Mouse (Mus musculus) hematopoietic stem cell, adult 5-6 weeks (primary cell): Measurements from ENCODE around the gene Higd1c. TPM values are rescaled to one million over a fixed set of nuclear protein-coding genes. Genes with fewer than 3 reads are reported as not detected.
"Not testable (repeated sequence)": the region's sequence is repeated elsewhere in the genome, so short reads cannot be mapped to it uniquely, and the experiment has no call there.

Experiments used
- ATAC-seq, 2 experiments: fragments of 125-278 bp in 1 of 2; replicated peaks in 1 of 2; 2 replicates each; pipeline ENCODE4 v1.8.0; 2016 to 2017; ENCODE audit warnings: inconsistent platforms in 2 of 2, mild to moderate bottlenecking in 2 of 2, moderate number of reproducible peaks in 2 of 2, low read depth in 1 of 2, moderate TSS enrichment in 1 of 2; ENCODE audit not compliant: low FRiP score in 2 of 2, poor library complexity in 2 of 2, severe bottlenecking in 2 of 2, insufficient read depth in 1 of 2, low TSS enrichment in 1 of 2
- total RNA-seq: library from RNA; stranded (forward); fragments of 172-1452, 232-1000 nt; gene quantifications from 2 replicates; pipeline ENCODE4 v1.2.3, GENCODE M21; 2017

Gene Higd1c
- not detected in 2 replicates for total RNA-seq

DNA sequence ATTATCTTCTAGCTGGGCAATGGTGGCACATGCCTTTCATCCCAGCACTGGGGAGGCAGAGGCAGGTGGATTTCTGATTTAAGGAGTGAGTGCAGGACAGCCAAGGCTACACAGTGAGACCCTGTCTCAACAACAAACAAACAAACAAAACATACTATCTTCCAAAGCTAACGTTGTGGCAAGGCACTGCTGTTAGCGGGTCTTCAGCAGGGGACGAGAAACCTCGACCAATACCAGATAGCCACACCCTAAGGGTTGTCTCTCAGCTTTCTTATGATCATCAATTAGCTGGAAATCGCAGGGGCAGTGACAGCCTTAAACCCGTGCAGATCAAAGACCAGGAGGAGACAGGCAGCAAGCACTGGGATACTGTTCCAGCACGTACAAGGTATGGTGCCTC is at the start of gene Higd1c:
Gene Higd1c, plus strand, starts transcription at position 301 of the 400 bp plus-strand sequence.
- ATAC-seq = no peak

DNA sequence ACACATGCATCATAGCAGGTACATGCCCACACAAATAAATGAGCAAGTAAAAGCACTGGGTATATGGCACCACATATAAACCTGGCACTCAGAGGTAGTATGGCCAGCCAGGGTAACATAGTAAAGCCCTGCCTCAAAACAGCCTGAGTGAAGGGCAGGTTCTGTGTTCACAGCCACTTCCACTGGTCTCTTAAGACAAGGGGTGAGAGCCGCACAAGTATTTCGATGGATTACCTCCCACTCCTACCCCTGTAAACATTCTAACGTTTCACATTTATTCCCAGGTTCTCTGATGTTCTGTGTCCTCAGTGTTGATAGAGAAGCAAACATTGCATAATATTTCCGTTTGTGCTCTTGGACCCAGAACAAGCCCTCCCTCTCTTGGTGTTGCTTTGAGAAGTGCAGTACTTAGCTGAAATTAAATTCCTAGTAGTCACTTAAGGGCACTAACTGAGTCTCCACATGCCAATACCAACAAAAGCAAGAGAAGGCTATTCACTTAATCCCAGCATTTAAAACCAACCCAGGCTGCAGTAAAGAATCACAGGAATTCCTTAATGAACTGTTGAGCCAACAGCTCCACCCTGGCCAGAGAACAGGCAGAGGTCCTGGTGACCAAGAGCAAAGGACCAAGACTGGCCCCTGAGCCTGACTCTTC is 46.2 kb upstream of the Higd1c start:
- ATAC-seq = peak in 1 of 2 experiments; percentile 52; a peak in 2 of 4 replicates

DNA sequence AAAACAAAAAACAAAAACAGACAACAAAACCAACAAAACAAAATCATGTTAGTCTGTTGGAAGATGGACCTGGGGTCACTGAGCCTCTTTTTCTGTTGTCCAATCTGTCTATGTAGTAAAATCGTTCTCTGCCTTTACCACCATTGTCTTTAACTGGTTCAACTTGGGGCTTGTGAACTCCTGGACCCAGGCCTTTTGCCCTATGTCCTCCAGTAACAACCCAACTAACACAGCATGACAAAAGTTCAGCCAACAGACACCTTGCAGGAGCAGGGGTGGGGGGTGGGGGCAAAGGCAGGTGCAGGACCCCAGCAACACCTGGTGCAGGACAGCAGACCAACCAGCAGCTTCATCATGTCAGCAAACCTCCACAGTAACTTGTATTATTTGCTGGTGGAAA is 44.5 kb upstream of the Higd1c start:
- no peak for ATAC-seq

DNA sequence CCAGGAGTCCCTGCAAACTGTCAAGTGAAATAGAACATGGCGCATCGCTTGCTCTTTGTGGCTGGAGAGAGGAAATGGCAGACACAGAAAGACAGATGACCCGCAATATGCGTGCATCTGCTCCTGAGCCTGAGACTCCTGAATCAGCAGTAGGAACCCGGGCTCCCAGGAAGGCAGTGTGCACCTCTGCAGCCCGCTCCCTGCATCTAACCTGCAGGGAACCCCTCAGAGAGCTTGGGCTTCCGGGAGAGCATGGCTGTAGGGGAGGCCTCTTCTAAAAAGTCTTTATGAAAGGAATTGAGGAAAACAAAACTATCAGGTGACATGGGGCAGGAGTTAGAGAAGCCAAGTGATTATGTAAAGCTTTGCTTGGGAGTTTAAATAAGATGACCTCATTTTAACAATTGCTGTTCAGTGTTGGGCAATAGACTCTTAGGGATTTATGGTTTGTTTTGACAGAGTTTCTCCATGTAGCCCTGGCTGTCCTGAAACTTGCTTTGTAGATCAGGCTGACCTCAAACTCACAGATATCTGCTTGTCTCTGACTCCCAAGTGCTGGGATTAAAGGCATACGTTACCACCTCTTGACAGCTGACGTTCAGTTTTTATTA is 43.9 kb upstream of the Higd1c start:
- no peak for ATAC-seq

DNA sequence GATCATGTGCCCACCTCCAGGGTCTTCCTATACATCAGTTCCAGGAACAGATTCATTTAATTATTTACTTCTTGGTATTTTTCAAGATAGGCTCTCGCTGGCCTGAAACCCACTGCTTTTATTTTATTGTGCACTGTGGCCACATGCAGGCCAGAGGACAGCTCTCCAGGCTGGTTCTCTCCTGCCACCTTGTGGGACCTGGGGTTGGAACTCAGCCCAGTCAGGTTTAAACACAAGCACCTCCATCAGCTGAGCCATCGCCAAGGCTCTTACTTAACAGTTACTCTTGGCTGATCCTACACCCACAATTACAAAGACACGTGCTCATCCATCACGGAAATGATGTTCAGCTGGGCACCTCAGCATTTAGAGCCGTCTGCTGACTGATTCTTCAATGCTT is 43.2 kb upstream of the Higd1c start:
- peak; percentile 52 to 75; a peak in 1 of 4 replicates for ATAC-seq

DNA sequence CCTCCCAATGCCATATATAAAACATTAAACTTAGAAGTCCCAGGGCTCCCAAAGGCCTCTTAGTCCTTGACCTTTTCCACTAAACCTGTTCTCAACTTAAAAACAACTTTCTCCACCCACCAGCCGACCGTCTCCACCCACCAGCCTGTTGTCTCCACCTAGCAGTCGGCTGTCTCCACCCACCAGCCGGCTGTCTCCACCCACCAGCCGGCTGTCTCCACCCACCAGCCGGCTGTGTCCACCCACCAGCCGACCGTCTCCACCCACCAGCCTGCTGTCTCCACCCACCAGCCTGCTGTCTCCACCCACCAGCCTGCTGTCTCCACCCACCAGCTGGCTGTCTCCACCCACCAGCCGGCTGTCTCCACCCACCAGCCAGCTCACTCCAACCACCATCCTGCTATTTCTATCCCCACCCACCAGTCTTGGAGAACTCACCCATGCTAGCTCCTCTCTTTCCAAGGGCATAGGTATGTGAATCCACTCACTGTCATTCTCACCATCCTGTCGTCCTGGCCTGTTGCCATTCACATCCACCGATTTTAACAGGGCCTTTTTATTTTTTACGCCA is 40.2 kb upstream of the Higd1c start:
- peak in 1 of 2 experiments; percentile 58; a peak in 2 of 4 replicates for ATAC-seq

DNA sequence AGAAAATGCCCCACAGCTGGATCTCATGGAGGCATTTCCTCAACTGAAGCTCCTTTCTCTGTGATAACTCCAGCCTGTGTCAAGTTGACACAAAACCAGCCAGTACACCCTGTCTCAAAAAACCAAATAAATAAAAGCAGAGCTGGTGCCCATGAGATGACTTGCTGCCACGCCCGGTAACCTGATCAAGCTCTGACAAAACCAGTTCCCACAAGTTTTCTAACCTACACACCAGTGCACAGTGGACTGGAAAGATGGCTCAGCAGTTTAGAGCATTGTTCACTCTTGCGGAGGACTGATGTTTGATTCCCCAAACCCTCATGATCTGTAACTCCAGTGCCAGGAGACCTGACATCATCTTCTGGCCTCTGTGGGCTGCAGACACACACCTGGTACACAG is 39.1 kb upstream of the Higd1c start:
- no peak for ATAC-seq

DNA sequence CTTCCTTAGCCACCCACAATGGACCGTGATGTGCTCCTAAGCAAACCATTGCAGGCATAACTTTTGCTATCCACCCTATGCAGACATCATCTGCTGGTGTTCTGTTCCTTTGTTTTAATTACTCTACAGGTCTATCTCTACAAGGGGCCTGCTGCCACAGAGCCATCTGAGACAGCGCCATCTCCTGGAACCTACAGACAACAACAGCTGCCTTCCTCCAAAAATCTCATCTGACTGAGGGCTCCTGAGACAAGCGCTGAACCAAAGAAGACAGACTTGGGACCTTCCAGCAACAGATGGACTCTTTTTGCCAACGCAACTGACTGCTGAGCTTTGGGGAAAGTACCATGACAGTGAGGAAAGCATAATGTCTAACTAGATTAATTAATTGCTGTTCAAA is 36.3 kb upstream of the Higd1c start:
- not testable (repeated sequence) for ATAC-seq

DNA sequence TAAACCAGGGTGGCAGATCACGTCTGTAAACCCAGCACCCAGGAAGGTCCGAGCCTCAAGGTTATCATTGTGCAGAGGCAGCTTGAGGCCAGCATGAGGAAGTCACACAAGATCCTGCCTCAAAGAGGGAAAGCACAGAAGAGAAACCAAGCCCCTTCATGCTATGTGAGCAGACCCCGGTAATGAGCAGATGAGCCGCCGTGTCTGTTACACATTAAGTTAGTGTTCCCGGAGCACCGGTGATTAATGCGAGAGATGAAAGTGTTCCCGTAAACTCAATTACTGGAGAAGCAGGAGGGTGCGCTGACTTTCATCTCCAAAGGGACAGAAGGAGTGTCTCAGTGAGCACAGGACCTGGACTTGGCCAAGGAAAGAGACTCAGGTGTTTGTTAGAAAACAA is 35.0 kb upstream of the Higd1c start:
- not testable (repeated sequence) for ATAC-seq

DNA sequence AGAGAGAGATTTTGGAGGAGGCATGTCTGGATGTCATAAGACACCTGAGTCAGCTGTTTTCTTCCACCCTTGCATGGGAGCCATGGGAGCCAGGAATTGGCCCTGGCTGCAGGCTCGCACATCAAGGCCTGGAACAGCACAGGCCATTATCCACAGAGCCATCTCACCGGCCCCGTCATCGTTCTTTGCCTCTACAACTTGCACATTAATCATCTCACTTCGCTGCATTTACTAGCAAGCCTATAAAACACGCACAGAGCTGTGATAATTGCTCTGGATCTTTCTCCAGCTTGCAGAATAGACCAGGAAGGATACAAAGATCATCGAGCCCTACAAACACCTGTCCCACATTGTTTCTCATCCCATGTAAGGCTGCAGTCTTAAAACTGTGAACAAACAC is 33.6 kb upstream of the Higd1c start:
- no peak for ATAC-seq

DNA sequence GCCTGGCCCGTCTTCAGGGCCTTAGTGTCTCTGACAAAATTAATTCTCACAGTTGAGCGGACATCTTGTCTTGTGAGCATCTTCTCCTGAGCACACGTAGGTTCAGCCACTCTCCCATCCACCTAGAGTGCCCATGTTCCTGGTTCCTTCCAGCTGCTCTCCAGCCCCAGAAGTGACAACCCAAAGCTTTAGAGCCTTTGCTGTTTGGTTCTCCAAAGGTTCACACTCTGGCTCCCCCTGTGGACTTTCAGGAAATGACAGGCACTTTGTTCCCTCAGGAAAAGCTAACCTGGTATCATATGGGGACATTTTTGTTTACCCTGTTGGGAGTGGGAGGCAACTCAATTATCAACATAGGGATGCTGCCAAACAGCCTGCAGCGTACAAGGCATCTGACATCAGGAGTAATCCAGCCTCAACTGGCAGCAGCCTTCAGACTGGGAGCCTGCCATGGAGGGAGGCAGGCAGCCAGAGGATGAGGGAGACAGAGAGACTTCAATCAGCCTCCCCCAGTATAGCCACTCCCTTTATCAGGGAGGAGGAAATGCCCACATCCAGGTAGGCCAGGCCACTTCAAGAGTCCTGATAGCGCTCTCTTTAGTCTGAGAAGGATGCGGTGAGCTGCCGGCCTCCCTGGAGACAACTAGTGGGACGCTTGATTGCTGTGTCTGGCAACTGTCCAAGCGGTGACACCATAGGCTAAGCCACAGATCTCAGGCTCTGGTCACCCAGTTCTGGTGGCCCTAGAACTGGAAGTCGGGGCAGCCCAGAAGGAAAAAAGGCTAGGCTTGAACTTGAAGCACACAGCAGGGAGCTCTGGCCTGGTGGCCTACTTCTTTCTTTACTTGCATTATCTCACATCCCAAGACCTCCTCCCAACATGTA is 32.0 kb upstream of the Higd1c start:
- peak; percentile 40 to 64; a peak in 3 of 4 replicates for ATAC-seq

DNA sequence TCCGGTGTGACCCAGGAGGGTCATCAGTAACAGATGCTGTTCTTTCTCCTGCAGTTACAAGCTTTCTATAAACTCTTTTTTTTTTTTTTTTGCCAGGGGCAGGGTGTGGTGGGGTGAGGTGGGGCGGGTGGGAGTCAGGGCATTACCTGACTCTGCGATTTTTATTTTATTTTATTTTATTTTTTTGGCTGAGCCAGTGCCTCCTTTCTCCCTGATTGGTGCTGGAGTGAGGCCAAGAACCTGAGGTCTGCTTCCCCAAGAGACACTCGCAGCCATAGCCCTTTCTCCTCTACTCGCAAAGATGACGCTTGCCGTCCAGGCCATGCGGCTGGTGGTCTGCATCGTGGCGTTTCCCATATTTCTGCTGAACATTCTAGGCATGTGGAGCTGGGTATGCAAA is 29.7 kb upstream of the Higd1c start, which contains the start of gene Mettl7a3:
Gene Mettl7a3, plus strand, starts transcription at position 301 of the 400 bp plus-strand sequence.
- ATAC-seq = no peak

DNA sequence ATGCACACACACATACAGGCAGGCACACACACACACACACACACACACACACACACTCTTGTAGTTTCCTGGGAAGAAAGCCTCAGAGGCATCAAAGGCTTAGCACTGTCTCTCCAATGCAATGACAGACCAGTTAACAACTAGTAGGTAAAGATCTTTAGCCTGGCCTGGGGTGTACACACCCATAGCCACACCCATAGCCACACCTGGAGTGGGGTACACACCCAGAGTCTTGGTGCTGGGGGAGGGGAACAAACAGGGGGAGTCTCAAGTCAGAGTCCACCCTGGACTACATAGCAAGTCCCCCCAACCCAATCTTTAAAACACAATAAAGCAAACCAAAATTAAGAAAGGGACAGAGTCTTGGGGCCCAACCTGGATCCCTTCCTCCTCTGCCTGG is 27.0 kb upstream of the Higd1c start:
- ATAC-seq = not testable (repeated sequence)

DNA sequence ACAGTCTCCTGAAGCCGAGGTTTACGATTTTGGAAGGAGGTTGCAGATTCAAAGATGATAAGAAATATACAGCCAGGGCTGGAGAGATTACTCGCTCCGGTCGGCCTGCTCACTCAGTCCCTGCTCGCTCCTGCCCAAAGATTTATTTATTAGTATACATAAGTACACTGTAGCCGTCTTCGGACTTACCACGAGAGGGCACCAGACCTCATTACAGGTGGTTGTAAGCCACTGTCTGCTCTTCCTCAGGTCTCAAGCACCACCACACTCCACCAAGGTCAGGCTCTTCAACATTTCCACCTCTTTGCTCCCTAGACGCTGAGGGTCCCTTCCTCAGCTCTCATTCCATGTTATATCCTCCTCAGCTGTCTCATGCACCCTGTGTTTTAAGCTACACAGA is 26.5 kb upstream of the Higd1c start:
- peak; percentile 74 to 82 for ATAC-seq

DNA sequence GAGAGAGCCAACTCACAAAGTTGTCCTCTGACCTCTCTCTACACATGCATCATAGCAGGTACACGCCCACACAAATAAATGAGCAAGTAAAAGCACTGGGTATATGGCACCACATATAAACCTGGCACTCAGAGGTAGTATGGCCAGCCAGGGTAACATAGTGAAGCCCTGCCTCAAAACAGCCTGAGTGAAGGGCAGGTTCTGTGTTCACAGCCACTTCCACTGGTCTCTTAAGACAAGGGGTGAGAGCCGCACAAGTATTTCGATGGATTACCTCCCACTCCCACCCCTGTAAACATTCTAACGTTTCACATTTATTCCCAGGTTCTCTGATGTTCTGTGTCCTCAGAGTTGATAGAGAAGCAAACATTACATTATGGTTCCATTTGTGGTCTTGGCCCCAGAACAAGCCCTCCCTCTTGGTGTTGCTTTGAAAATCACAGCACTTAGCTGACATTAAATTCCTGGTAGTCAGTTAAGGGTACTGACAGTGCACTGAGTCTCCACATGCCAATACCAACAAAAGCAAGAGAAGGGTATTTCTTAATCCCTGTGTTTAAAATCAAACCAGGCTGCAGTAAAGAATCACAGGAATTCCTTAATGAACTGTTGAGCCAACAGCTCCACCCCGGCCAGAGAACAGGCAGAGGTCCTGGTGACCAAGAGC is 22.9 kb upstream of the Higd1c start:
- not testable (repeated sequence) for ATAC-seq

DNA sequence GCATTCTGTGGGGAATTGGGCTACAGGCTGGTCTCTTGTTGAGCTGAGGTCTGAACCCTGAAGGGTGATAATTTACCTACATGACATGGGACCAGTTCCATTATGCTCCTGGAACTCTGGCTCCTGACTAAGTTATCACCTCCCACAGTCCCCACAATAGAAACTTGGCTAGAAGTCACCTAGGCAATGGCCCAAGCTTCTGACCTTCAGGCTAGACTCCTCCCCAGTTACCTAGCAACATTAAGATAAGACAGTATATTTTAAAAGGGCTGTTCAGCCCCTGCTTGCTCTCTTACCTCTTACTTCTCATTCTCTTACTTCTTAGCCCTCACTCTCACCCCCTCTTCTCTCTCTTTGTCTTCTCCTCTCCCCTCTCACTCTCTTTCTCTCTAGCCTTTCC is 18.9 kb upstream of the Higd1c start:
- no peak for ATAC-seq

DNA sequence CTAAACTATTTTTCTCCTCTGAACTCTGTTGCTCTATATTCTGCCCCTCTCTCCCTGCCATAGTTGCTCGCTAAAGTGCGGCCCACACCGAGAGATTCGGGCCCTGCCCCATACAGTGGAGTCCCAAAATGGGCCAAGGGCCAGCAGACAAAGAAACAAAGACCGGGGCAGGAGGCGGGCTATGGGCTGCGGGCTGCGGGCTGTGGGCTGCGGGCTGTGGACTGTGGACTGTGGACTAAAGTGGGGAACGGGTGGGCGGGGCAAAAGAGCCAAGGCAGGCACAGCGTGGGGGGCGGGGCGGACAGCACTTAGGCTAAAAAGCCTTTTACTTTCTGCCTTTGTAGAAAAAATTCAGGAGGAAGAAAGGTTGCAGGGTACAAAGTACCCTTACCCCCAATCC is 17.6 kb upstream of the Higd1c start:
- no peak for ATAC-seq
